Mouse (Mus musculus) effector memory CD4-positive, alpha-beta T cell, adult 5 months (primary cell): ENCODE results near the gene Rpl36a. TPM values are rescaled to one million over a fixed set of nuclear protein-coding genes. Genes with fewer than 3 reads are reported as not detected.

Experiments used
- polyA plus RNA-seq: library from polyadenylated mRNA; unstranded; fragments of 100-300 nt; shearing (Covaris generic); gene quantifications from one replicate; pipeline ENCODE4 v1.2.1, GENCODE M21; 2017

The Rpl36a gene
- polyA plus RNA-seq, result 286 TPM

DNA sequence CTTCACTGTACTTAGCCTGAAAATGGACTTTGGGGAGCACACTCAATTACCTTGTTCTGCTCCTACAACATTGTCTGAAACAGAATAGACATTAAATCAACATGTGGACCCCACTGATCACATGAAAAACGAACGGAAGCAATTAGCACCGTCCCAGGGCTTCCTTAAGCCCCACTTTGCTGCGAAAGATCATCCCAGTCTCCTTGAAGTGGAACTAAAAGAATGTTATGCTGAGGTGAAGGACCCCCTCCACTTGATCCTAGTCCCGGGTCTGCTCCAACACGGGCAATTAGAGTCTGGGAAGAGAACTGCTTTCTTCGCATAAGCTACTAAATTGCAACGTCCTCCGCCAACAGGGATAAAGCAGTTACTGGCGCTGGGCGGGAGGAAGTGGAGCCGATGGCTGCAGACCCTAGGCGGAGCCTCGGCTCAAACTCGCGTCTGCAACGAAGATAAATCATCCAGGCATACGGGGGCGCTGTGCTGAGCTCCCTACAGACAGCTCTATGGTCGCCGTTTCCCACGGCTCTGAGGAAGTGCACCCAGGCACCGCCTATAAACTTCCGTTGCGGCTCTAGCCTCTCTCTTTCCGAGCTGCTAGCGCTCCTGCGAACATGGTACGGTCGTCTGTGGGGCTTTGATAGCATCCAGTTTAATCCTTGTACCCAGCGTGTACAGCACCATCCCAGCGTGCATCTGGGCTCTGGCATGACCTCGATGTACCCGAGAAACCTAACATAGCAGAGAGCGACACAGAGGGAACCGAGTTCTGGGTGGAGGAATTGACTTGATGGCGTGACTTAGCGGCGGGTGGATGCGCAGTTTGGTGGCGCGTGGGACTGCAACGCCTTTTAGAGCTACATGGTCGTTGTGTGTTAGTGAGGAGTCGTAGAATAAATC is at the start of gene Rpl36a:
Gene Rpl36a (plus strand): TSS at position 552 of the 900 bp plus-strand sequence.

DNA sequence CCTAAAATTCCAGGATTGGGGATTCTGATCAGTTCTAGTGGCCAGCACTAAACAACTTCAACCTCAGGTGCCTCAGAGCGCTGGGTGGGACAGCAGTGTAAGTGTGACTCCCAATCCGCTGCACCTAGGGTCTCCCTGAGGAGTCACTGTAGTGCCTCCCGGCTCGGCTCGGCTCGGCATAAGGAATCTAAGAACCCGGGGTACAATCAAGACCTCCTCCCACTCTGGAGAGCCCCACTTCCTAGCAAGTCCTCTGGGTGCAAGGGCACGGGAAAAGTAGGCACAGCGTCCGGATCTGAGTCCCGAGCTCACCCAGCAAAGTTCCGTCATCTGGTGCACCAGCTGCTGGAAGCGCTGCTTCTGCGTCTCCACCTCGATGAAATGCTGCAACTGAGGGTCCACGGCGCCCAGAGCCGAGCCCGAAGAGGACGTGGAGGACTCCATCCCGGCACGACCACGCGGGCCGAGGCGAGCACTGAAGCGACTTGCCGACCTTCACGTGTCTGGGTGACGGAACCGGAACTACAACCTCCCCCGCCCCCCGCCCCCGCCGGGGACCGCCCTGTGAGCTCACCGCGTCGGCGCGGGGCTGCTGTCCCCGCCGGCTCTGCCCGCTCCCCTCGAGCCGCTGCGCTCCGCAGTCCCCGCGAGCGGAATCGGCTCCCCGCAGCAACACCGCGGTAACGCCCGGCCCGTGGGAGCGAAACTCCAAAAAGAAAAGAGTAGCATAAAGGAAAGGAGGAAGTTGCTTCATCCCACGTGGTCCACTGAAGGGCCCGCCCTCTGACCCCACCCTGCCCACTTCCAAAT is 44.1 kb upstream of the Rpl36a start, which contains the start of gene Timm8a1:
Gene Timm8a1 (minus strand): TSS at position 721 of the 810 bp plus-strand sequence.

DNA sequence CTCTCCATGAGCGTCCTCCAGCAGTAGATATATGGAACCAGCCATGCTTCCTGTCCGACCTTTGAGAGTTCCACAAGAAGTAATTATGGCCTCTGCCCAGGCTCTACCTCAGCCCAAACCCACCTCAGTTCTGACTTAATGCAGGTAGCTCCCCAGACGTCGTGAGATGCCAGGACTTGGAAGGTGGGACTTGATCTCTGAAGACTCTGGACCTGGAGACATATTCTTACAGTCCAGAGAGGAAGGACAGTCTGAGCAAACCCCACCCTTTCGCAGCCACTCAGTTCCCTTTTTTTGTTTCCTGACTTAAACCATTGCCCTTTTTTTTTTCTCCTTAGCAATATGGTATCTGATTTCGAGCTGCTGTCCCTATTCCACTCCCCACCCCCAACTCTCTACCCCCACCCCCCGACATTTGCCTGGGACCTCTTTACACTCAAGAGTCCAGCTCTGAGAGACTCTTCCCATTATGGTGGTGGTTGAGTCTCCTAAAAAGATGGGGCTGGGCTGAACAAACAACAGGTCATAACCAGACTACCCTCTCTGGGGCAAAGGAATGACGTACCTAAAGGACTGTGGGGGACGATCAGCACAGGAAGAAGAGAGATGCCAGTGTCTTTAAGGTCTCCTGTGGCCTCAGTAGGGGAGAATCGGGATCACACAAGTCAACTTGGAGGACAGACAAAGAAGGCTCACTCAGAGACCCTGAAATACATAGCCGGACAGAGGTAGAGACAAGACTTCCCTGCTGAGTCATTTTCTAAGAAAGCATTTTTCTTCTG is 2.4 kb upstream of the Rpl36a start, which contains the start of gene Btk:
Gene Btk (minus strand): TSS at position 683 of the 782 bp plus-strand sequence.

DNA sequence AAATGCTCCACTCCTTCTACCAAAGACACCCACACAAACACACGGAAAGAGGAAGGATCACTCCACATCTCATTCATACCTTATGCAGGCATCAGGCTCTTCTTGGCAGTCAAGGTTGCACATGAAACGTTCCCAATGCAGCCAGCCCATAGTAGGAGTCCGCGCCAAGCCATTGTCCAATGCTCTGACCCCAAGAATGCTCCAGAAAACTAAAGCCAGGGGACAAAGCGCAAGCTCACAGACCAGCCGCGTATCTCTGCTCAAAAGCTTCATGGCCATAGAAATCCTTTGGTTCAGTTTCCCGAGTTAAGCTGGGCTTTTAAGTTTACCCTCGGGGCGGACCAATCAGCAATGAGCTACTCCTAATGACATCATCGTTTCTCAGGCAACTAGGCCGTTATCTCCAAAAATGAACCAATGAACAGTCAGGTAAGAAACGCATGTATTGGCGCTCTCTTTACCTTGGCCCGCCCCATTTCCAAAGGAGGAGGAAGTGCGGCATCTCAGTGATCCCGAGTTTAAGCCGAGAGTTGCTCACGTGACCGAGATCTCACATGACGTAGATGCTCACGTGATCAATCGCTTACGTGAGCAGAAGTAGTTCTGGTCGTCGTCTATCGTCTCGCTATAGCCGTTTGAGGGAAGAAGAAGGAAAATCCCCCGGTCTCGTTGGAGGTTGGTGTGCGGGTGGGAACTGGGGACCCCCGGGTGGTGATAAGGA is 15.4 kb downstream of the Rpl36a start, which contains the start of the genes Gla and Hnrnph2:
Gene Gla (minus strand): TSS at position 467 of the 721 bp plus-strand sequence.
Gene Hnrnph2 (plus strand): TSS at position 521 of the 721 bp plus-strand sequence.

Other genes with a start within 250 kb of the Rpl36a start
- gene Drp2, start 181.1 kb upstream of the Rpl36a start, polyA plus RNA-seq, result not detected
- not detected for gene Taf7l, start 109.2 kb upstream of the Rpl36a start, polyA plus RNA-seq
- 16.9 TPM for gene Timm8a1, start 43.8 kb upstream of the Rpl36a start, polyA plus RNA-seq
- not detected for gene Btk, start 2.1 kb upstream of the Rpl36a start, polyA plus RNA-seq
- 30.9 TPM for gene Gla, start 15.5 kb downstream of the Rpl36a start, polyA plus RNA-seq
- 172 TPM for gene Hnrnph2, start 15.5 kb downstream of the Rpl36a start, polyA plus RNA-seq
- 0.16 TPM for gene Armcx4, start 100.9 kb downstream of the Rpl36a start, polyA plus RNA-seq
- not detected for gene Armcx1, start 132.3 kb downstream of the Rpl36a start, polyA plus RNA-seq
- 0.62 TPM for gene Armcx6, start 165.8 kb downstream of the Rpl36a start, polyA plus RNA-seq
- gene Armcx3, start 170.9 kb downstream of the Rpl36a start, polyA plus RNA-seq, result 19.4 TPM
- gene Armcx2, start 223.6 kb downstream of the Rpl36a start, polyA plus RNA-seq, result 14.3 TPM